Mouse (Mus musculus) intestine, postnatal 0 days (tissue): ENCODE measurements around the gene Pcnx4. TPM values are rescaled to one million over a fixed set of nuclear protein-coding genes. Genes with fewer than 3 reads are reported as not detected.

Experiments
- ATAC-seq: fragments of 200-750 bp; cut with Nextera tagmentation; 2 replicates; pipeline ENCODE4 v1.8.0; 2017; ENCODE audit warnings: mild to moderate bottlenecking, moderate TSS enrichment, moderate library complexity
- H3K27ac ChIP-seq: fragments of 300-500 bp; sonication (generic); 2 replicates; pipeline ENCODE4 v1.5.1; 2014; ENCODE audit warnings: mild to moderate bottlenecking, low read depth, low read length, moderate library complexity
- H3K27me3 ChIP-seq: fragments of 300-500 bp; sonication (generic); replicated peaks from 2 replicates; pipeline ENCODE4 v1.6.1; 2014; ENCODE audit warnings: low read length, mixed read lengths; ENCODE audit not compliant: control insufficient read depth, insufficient read depth
- H3K36me3 ChIP-seq: fragments of 300-500 bp; sonication (generic); 2 replicates; pipeline ENCODE4 v1.6.1; 2014; ENCODE audit warnings: mild to moderate bottlenecking, moderate library complexity; ENCODE audit not compliant: control insufficient read depth, insufficient read depth
- H3K4me1 ChIP-seq: fragments of 300-500 bp; sonication (generic); replicated peaks from 2 replicates; pipeline ENCODE4 v1.6.1; 2014; ENCODE audit warnings: antibody characterized with exemption, low read length, mixed read lengths; ENCODE audit not compliant: control insufficient read depth, insufficient read depth
- H3K4me2 ChIP-seq: fragments of 300-500 bp; sonication (generic); replicated peaks from 2 replicates; pipeline ENCODE4 v1.6.1; 2014; ENCODE audit warnings: low read depth, mild to moderate bottlenecking, moderate library complexity
- H3K4me3 ChIP-seq: fragments of 300-500 bp; sonication (generic); 2 replicates; pipeline ENCODE4 v1.5.1; 2014; ENCODE audit warnings: low read depth, low read length
- H3K9ac ChIP-seq: fragments of 300-500 bp; sonication (generic); 2 replicates; pipeline ENCODE4 v1.6.1; 2014; ENCODE audit warnings: mild to moderate bottlenecking, low read depth, low read length
- H3K9me3 ChIP-seq: fragments of 300-500 bp; sonication (generic); 2 replicates; pipeline ENCODE4 v1.6.1; 2016; ENCODE audit warnings: mixed run types; ENCODE audit not compliant: control insufficient read depth
- CTCF ChIP-seq: sonication (generic); IDR thresholded peaks from 2 replicates; pipeline ENCODE4 v1.5.1; 2016; ENCODE audit warnings: low read depth, mild to moderate bottlenecking, control low read depth, antibody characterized with exemption, moderate library complexity
- WGBS: fragments of 180-500 bp; shearing (Covaris S2); extraction: QIAGEN DNeasy Blood & Tissue Kit; methylation state at CpG from one replicate; pipeline ENCODE4 v1.1.7; 2014; 5-methylcytosine and 5-hydroxymethylcytosine counted together
- polyA plus RNA-seq: library from polyadenylated mRNA; unstranded; fragments of >200 nt; fragmentation: Nextera tagmentation; extraction: Ambion mirVana; gene quantifications from 2 replicates; pipeline ENCODE4 v1.2.1, GENCODE M21; 2015

The Pcnx4 gene
- polyA plus RNA-seq, result 2.8 and 2.9 TPM in 2 replicates

DNA sequence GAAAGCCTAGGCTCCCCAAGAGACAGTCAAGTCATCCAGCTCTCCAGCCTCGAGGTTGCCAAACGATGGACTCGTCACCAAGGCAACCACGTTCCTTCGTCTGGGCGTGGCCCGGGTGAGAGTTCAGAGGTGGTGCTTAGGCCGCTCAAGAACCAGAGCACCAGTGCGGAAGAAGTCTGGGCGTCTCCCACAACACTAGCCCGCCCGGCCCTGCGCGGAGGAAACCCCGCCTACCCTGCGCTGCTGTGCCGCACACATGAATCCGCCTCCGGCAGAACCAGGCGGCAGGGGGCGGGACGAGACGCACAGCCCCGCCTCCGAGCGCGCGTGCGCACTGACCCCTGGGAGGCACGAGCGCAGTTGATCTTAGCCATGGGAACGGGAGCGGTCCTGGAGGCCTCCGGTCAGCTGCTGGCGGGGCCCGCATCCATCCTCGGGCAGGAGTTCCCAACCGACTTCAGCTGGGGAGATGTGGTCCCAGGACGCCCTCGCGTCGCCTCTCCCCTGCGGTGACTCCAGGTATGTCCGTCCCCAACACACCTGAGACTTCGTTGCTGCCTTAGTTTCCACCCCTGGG, at the start of gene Pcnx4:
Pcnx4 (plus strand) TSS at position 363 of the 577 bp plus-strand sequence.
- ATAC-seq, result peak; percentile 100
- peak; percentile 65 for TF ChIP-seq CTCF
- Histone ChIP-seq H3K9me3 (no peaks in the 10 kb centered on the region), H3K4me3 (peak within 1 kb of the TSS; percentile 67), H3K4me2 (peak within 1 kb of the TSS; percentile 78), H3K36me3 (no peaks in the 10 kb centered on the region), H3K27me3 (no peaks in the 10 kb centered on the region), H3K27ac (no peak within 1 kb of the TSS), H3K9ac (peak within 1 kb of the TSS; percentile 43), H3K4me1 (no peaks in the 10 kb centered on the region)
- WGBS, result under 1% methylated on average over 45 of the region's 45 CpGs

DNA sequence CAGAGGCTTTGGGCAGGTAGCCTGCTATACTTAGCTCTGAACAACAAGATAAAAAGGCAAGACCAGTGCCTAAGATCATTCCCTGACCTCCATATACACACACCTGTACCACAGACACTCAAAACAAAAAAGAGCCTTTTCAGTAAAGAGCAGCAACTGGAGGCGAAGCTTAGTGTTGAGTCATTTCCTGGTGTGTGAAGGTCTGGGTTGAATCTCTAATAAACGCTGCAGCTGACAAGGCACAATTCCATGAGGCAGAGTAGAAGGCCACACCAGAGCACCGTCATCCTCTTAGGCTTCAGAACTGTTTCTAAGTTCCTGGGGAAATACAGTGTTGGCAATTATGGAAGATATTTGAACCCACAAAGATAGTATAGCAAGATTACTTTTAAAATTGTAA, 48.7 kb upstream of the Pcnx4 start:
- no peak overlapping the region for H3K4me2 ChIP-seq
- TF ChIP-seq CTCF, result no peak
- no peaks in the 10 kb centered on the region for H3K9me3 ChIP-seq
- H3K4me3 ChIP-seq, result no peak overlapping the region
- no peak overlapping the region for H3K9ac ChIP-seq
- 59% methylated on average over 3 of the region's 3 CpGs for WGBS
- ATAC-seq, result no peak
- H3K27ac ChIP-seq, result no peak overlapping the region
- no peaks in the 10 kb centered on the region for H3K27me3 ChIP-seq
- no peaks in the 10 kb centered on the region for H3K36me3 ChIP-seq
- no peaks in the 10 kb centered on the region for H3K4me1 ChIP-seq

DNA sequence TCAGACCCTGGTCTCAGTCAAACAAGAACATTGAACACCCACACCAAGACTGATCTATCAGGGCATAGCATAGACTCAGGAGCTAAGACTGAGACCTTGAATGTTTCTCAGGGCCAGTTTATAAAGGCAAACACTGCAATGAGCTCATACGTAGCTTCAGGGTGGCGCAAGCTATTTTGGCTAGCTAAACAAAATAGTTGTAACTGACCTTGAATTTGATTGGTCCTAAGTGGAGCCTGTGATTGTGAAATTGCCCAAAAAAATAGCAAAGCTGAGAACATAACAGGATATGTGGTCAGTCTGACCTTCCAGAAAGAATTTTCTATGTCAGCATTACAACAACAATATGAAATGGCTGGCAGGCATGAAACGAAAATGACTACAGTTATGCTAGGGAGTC, 46.2 kb upstream of the Pcnx4 start:
- H3K9ac ChIP-seq, result no peak overlapping the region
- H3K4me3 ChIP-seq, result no peak overlapping the region
- H3K4me2 ChIP-seq, result no peak overlapping the region
- WGBS, result 69% methylated on average over 3 of the region's 3 CpGs
- H3K27ac ChIP-seq, result no peak overlapping the region
- no peak for ATAC-seq
- no peaks in the 10 kb centered on the region for H3K36me3 ChIP-seq
- H3K9me3 ChIP-seq, result no peaks in the 10 kb centered on the region
- no peaks in the 10 kb centered on the region for H3K27me3 ChIP-seq
- no peak for TF ChIP-seq CTCF
- no peaks in the 10 kb centered on the region for H3K4me1 ChIP-seq

DNA sequence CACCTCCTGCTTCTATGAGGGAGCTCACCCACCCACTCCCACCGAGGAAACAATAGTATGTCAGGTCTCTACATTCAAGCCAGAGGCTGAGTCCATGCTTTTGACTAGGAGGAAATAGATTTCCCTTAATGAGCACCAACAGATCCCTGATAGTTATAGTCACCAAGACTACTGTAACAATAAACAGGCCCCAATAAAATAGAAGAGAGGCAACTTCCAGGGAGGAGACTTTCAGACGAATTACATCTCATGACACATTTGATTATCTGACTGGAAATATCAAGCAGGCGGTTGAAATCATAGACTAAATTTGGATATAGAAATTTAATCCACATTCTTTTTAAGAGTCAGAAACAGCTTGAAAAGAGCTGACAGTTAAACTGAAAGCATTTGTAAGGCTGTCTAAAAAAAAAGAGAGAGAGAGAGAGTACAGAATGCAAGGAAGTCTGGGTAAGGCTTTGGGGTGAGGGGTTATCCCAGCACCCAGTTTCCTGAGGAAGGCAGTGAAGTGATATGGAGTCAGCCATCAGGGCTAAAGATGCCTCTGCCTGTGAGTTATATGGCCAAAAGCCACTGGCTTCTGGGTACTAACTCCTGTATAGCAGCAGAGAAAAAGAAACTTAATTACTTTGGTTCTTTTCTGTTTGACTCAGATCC, 45.0 kb upstream of the Pcnx4 start:
- ATAC-seq, result no peak
- Histone ChIP-seq H3K9ac (no peak overlapping the region), H3K4me1 (no peaks in the 10 kb centered on the region), H3K27ac (no peak overlapping the region), H3K36me3 (no peaks in the 10 kb centered on the region), H3K4me2 (no peak overlapping the region), H3K4me3 (no peak overlapping the region), H3K9me3 (no peaks in the 10 kb centered on the region), H3K27me3 (no peaks in the 10 kb centered on the region)
- WGBS, result 51% methylated on average over 3 of the region's 3 CpGs
- TF ChIP-seq CTCF, result no peak

DNA sequence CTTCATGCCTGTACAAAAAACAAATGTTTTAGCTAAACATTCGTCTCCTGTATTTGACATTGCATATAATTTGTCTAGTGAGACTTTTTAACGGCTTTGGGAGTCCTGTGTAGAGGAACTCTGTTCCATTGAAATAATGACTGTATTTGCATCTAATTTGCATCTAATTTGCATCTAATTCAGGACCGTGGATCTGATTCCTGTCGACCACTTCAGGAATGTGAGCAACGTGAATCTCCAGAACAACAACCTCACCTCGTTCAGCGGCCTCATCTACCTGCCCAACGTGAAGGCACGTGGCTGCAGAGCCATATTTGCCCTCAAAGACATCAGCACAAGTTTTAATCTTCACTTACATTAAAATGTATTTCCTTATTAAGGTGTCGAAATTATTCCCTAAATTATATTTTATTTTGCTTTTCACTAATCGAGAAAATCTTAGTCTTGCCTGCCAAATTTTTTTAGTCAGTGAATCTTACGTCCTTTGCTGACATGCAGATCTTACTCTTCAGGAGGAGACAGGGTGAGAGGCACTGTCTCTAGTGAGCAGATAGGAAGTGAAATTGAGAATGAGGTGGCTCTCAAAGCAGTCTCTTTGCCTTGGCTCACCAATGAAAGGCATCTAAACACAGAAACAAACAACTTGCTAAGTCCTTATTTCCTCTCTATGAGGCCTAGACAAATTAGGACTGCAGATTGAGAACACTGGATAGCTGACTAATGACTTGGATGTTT, 39.1 kb upstream of the Pcnx4 start:
- Histone ChIP-seq H3K4me2 (no peak overlapping the region), H3K9me3 (no peaks in the 10 kb centered on the region), H3K4me3 (no peak overlapping the region), H3K27me3 (no peaks in the 10 kb centered on the region), H3K36me3 (no peaks in the 10 kb centered on the region), H3K27ac (no peak overlapping the region), H3K9ac (no peak overlapping the region), H3K4me1 (no peaks in the 10 kb centered on the region)
- TF ChIP-seq CTCF, result no peak
- 72% methylated on average over 12 of the region's 12 CpGs for WGBS
- no peak for ATAC-seq

DNA sequence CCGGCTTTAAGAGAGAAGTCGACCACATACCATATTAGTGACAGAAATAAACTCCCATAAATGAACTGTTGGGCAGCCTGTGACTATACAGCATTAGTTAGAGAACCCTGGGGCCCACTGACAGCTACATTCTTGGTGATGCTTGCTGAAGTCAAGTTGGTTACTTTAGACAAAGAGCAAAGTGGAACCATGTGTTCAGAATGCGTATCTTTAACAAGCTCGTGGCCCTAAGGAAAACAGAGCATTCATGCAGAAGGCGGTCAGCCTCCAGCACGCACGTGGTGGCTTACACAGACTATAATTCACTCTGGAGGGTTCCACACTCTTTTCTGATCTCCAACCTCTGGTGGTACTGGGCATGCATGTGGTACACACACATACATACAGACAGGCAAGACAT, 26.6 kb upstream of the Pcnx4 start:
- Histone ChIP-seq H3K27ac (no peak overlapping the region), H3K4me2 (no peak overlapping the region), H3K9me3 (no peaks in the 10 kb centered on the region), H3K36me3 (no peaks in the 10 kb centered on the region), H3K27me3 (no peaks in the 10 kb centered on the region), H3K4me3 (no peak overlapping the region), H3K9ac (no peak overlapping the region), H3K4me1 (no peaks in the 10 kb centered on the region)
- WGBS, result 81% methylated on average over 7 of the region's 7 CpGs
- ATAC-seq, result no peak
- TF ChIP-seq CTCF, result no peak
